Mouse (Mus musculus) liver, embryonic 16.5 days (tissue): Measurements from ENCODE around the gene Insig2. TPM values are rescaled to one million over a fixed set of nuclear protein-coding genes. Genes with fewer than 3 reads are reported as not detected.

ENCODE experiments used
- ATAC-seq: fragments of 200-750 bp; cut with Nextera tagmentation; 2 replicates; pipeline ENCODE4 v1.8.0; 2017; ENCODE audit warnings: low read depth, mild to moderate bottlenecking, moderate number of reproducible peaks, moderate library complexity
- H3K27ac ChIP-seq: fragments of 300-500 bp; sonication (generic); 2 replicates; pipeline ENCODE4 v1.5.1; 2014; ENCODE audit warnings: mild to moderate bottlenecking, low read length
- H3K27me3 ChIP-seq: fragments of 300-500 bp; sonication (generic); 2 replicates; pipeline ENCODE4 v1.6.1; 2014; ENCODE audit warnings: low read depth, low read length, mixed read lengths; ENCODE audit not compliant: control insufficient read depth, insufficient read depth
- H3K36me3 ChIP-seq: fragments of 300-500 bp; sonication (generic); 2 replicates; pipeline ENCODE4 v1.6.1; 2014; ENCODE audit warnings: mild to moderate bottlenecking; ENCODE audit not compliant: control insufficient read depth, insufficient read depth
- H3K4me1 ChIP-seq: fragments of 300-500 bp; sonication (generic); 2 replicates; pipeline ENCODE4 v1.6.1; 2014; ENCODE audit warnings: low read depth, low read length, mixed read lengths; ENCODE audit not compliant: control insufficient read depth
- H3K4me2 ChIP-seq: fragments of 300-500 bp; sonication (generic); 2 replicates; pipeline ENCODE4 v1.6.1; 2014; ENCODE audit warnings: low read depth, low read length, mixed read lengths
- H3K4me3 ChIP-seq: fragments of 300-500 bp; sonication (generic); 2 replicates; pipeline ENCODE4 v1.5.1; 2014; ENCODE audit warnings: low read depth, mild to moderate bottlenecking, low read length
- H3K9ac ChIP-seq: fragments of 300-500 bp; sonication (generic); 2 replicates; pipeline ENCODE4 v1.6.1; 2014; ENCODE audit warnings: low read depth, low read length
- H3K9me3 ChIP-seq: fragments of 300-500 bp; sonication (generic); replicated peaks from 2 replicates; pipeline ENCODE4 v1.6.1; 2016; ENCODE audit warnings: low read length; ENCODE audit not compliant: control insufficient read depth
- WGBS: fragments of 180-500 bp; shearing (Covaris S2); extraction: QIAGEN DNeasy Blood & Tissue Kit; methylation state at CpG from one replicate; pipeline ENCODE4 v1.1.7; 2014; ENCODE audit not compliant: insufficient replicate concordance; 5-methylcytosine and 5-hydroxymethylcytosine counted together
- polyA plus RNA-seq: library from polyadenylated mRNA; unstranded; fragments of >200 nt; fragmentation: Nextera tagmentation; extraction: Ambion mirVana; gene quantifications from 2 replicates; pipeline ENCODE4 v1.2.1, GENCODE M21; 2015

The Insig2 gene
- polyA plus RNA-seq, 1 experiment from 2014 or later: 10.5 TPM

DNA sequence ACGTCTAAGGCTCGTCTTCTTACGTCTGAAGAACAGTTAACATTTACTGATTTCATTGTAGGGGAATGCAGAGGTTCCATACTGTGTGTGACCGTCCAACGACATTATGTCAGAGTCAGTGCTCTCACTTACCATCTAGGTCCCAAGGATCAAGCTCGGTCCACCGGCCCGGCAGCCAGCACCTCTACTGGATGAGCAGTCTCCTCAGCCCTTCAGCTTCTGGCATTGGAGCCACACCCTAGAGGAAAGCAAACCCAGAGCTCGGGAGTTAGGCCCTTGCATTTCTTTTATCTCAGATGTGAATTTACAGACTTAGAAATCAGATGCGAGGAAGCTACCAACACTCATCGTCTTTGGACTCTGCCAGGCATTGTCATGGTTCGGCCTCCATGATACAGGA is 27.3 kb upstream of the Insig2 start:
- H3K4me3 ChIP-seq: no peak overlapping the region
- H3K4me1 ChIP-seq: no peaks in the 10 kb centered on the region
- no peaks in the 10 kb centered on the region for H3K27me3 ChIP-seq
- no peaks in the 10 kb centered on the region for H3K36me3 ChIP-seq
- ATAC-seq: no peak
- H3K9me3 ChIP-seq: no peaks in the 10 kb centered on the region
- 68% methylated on average over 12 of the region's 12 CpGs for WGBS
- H3K9ac ChIP-seq: no peak overlapping the region
- no peak overlapping the region for H3K4me2 ChIP-seq
- no peak overlapping the region for H3K27ac ChIP-seq

DNA sequence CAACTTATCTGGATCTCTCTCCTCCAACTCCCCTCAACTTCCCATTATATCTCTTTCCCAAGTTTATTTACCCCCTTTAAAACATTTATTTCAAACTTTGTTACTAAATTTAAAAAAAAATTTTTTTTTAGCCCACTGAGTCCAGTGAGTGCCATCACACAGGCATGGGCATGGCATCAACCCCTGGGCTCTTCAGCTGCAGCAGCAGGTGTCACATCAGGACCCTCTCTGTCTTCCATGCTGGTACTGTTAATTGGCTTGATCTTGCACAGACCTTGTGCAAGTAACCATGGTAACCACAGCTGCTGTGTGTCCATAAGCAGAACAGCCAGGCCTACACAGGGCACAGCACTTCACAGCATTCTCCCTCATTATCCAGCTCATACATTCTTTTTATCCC is 21.4 kb upstream of the Insig2 start:
- Histone ChIP-seq H3K4me3 (no peak overlapping the region), H3K9ac (no peak overlapping the region), H3K27ac (no peak overlapping the region), H3K36me3 (no peaks in the 10 kb centered on the region), H3K27me3 (no peaks in the 10 kb centered on the region), H3K4me1 (no peaks in the 10 kb centered on the region), H3K4me2 (no peak overlapping the region), H3K9me3 (no peaks in the 10 kb centered on the region)
- no peak for ATAC-seq

DNA sequence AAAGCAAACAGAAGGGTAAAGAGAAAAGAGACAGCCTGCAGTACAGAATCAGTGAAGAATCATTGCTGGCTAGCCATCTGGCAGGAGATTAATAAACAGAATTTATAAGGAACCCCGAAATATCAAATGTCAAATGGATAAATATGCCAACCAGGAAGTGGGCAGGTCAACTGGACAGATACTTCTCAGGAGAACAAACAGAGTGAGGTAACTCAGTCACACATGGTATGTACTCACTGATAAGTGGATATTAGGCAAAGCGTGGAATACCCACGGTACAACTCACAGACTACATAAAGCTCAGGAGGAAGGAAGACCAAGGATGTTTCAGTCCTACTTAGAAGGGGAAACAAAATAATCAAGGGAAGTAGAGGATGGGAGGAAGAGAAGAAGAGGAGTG is 18.6 kb upstream of the Insig2 start:
- no peaks in the 10 kb centered on the region for H3K27me3 ChIP-seq
- H3K9ac ChIP-seq: no peak overlapping the region
- no peak overlapping the region for H3K27ac ChIP-seq
- H3K9me3 ChIP-seq: no peaks in the 10 kb centered on the region
- no peaks in the 10 kb centered on the region for H3K36me3 ChIP-seq
- no peaks in the 10 kb centered on the region for H3K4me1 ChIP-seq
- no peak overlapping the region for H3K4me3 ChIP-seq
- no peak for ATAC-seq
- 62% methylated on average over 3 of the region's 3 CpGs for WGBS
- no peak overlapping the region for H3K4me2 ChIP-seq

DNA sequence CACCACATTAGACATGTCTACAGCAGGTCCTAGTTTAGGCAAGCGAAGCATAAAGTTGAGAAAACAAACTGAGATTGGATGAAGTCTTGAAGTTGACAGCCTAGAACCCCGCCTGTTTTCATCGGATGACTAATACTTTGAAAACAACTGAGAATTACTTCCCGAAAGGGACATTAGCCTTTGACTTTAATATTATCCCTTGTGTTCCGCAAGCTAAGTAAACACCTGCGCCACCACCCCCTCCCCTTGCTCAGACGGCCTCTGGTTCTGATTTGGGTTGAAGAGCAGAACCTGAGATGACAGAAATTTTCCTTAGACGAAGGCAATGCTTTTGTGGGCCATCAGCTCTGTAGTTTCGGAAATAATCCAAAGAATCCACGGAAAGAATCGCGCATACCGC is 18.2 kb upstream of the Insig2 start:
- no peak overlapping the region for H3K27ac ChIP-seq
- ATAC-seq: no peak
- H3K4me2 ChIP-seq: no peak overlapping the region
- H3K36me3 ChIP-seq: no peaks in the 10 kb centered on the region
- H3K27me3 ChIP-seq: no peaks in the 10 kb centered on the region
- H3K4me1 ChIP-seq: no peaks in the 10 kb centered on the region
- H3K9me3 ChIP-seq: no peaks in the 10 kb centered on the region
- H3K4me3 ChIP-seq: no peak overlapping the region
- H3K9ac ChIP-seq: no peak overlapping the region
- WGBS: 69% methylated on average over 13 of the region's 13 CpGs

DNA sequence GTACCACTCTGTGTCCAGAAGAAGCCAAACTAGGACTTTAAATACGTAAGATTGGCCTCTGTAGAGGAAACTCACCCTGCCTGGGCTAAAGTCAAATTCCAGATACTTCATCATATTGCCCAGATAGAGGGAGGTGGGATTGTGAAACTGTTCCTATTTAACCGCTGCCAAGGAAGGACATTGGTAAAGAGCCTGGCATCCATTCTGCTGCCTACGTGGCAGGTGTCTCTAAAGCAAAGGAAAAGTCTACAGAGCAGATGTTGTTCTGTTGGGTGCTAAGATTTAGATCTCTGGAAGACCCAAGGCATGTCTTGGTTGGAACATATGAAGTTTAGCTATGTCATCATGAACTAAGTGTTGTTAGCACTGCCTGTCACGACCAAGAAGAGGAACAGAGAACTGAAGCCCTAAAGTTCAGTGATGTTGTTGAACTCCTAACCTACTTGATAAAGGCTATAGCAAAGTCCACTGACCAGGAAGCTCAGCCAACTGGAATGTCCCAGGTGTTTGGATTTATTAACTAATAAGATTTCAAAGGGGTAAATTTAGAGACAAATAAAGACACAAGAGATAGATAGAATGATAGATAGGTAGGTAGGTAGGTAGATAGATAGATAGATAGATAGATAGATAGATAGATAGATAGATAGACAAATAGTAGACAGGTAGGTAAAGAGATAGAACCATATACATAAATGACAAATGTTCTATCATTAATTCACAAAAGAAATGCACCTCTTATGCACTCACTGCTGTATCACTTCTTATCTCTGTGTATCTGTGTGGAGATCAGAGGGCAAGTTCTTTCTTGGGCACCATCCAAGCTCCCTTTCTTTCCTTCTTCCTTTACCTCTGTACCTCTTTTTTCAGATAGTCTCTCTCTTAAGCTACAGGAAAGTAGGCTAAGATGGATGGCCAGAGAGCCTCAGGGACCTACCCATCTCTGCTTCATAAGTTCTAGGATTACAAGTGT is 16.8 kb upstream of the Insig2 start:
- no peak overlapping the region for H3K4me2 ChIP-seq
- H3K9ac ChIP-seq: no peak overlapping the region
- no peak overlapping the region for H3K4me3 ChIP-seq
- H3K4me1 ChIP-seq: no peaks in the 10 kb centered on the region
- ATAC-seq: no peak
- no peaks in the 10 kb centered on the region for H3K27me3 ChIP-seq
- no peaks in the 10 kb centered on the region for H3K9me3 ChIP-seq
- no peak overlapping the region for H3K27ac ChIP-seq
- WGBS: 49% methylated on average over 4 of the region's 4 CpGs
- H3K36me3 ChIP-seq: no peaks in the 10 kb centered on the region

DNA sequence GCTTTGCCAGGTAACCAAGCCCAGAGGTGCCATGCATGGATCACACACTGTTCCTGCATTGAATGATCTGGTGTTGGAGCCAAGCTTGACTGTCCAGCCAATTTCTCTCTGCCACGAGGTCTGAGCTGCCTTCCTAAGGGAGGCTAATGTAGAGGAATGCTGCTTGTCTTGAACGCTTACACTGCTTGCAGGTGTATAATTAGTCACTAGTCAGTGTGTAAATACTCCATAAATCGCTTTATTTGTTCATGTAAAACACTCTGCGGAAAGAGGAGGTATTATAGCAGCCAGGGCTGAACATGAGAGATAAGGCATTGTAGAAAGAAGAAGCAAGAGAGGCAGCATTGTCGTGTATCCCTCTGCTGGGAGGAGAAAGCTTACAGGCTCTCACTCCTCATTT is 11.6 kb upstream of the Insig2 start:
- Histone ChIP-seq H3K36me3 (no peaks in the 10 kb centered on the region), H3K4me3 (no peak overlapping the region), H3K27me3 (no peaks in the 10 kb centered on the region), H3K4me1 (no peaks in the 10 kb centered on the region), H3K4me2 (no peak overlapping the region), H3K27ac (no peak overlapping the region), H3K9me3 (no peaks in the 10 kb centered on the region), H3K9ac (no peak overlapping the region)
- 41% methylated on average over 5 of the region's 5 CpGs for whole genome bisulfite sequencing
- no peak for ATAC-seq

DNA sequence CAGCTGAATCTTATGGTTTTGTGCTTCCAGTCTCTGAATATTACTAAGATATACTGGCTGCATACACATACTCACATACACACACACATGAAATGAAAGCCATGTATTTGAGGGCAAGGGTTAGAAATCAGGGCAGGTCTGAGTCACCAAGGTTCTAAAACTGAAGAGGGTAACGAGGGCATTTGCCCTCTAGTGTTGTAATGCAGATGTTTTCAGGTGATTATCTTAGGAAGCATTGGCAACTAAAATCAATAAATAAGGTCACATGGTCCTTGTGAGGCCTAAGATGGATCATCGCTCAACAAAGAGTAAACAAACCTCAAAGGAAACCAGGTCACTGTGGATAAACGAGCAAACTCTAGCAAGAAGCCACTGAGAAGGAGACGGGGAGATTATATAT is 3.4 kb upstream of the Insig2 start:
- no peak overlapping the region for H3K27ac ChIP-seq
- H3K9me3 ChIP-seq: no peaks in the 10 kb centered on the region
- no peaks in the 10 kb centered on the region for H3K27me3 ChIP-seq
- H3K4me1 ChIP-seq: no peaks in the 10 kb centered on the region
- no peak for ATAC-seq
- no peak overlapping the region for H3K4me2 ChIP-seq
- no peak overlapping the region for H3K9ac ChIP-seq
- no peaks in the 10 kb centered on the region for H3K36me3 ChIP-seq
- no peak overlapping the region for H3K4me3 ChIP-seq
- WGBS: 54% methylated on average over 4 of the region's 4 CpGs

DNA sequence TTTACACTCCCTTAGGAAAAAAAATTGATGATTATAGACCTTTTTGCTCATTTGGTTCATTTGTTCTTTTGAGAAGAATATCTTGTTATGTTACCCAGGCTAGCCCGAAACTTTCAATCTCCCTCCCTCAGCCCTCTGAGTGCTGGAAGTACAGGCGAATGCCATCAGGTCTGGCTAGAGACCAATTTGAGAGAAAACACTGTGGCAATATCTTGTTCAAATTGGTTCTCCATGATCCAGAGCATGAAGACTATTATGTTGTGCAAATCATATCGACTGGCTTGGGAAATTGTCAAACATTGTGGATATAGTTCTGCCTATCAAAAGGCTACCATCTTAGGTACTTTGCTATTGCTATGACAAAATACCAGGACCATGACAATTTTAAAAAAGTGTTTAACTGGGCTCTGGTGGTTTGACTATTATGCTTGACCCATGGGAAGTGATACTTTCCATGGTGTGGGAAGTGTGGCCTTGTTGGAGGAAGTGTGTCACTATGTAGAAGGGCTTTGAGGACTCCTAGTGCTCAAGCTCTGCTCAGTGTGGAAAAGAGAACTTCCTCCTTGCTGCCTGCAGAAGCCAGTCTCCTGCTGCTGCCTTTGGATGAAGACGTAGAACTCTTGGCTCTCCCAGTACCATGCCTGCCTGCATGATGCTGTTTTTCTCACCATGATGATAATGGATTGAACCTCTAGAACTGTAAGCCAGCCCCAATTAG is 1.8 kb upstream of the Insig2 start:
- H3K27ac ChIP-seq: no peak overlapping the region
- H3K4me3 ChIP-seq: no peak overlapping the region
- WGBS: 70% methylated on average over 4 of the region's 4 CpGs

DNA sequence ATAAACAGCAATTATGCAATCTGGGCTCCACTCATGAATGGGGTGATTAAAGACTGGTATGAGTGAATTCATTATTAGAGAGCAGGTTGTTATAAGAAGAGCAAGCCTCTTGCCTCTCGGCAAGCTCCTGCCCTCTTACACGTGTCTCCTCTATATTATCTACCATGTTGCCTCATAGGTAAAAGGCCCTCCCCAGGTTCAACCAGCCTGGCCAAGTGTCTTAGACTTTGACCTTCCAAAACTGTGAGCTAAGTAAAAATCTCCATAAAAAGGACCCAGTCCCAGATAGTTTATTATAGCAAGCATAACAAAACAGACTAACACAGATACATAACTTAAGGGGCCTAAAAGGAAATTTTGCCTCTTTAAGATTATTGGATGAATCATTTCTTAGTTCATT is 1.8 kb downstream of the Insig2 start:
- ATAC-seq: no peak
- H3K9me3 ChIP-seq: no peaks in the 10 kb centered on the region
- 85% methylated on average over 2 of the region's 2 CpGs for WGBS
- H3K36me3 ChIP-seq: no peaks in the 10 kb centered on the region
- peaks cover 3% of the 10 kb centered on the region; the same call in 1 of the 2 replicates for H3K4me1 ChIP-seq
- no peak overlapping the region for H3K4me3 ChIP-seq
- H3K27me3 ChIP-seq: no peaks in the 10 kb centered on the region
- no peak overlapping the region for H3K27ac ChIP-seq
- no peak overlapping the region for H3K4me2 ChIP-seq
- H3K9ac ChIP-seq: no peak overlapping the region

More for the DNA sequence above, 1.8 kb upstream of the Insig2 start:
- no peak overlapping the region for H3K9ac ChIP-seq
- no peak overlapping the region for H3K4me2 ChIP-seq
- H3K9me3 ChIP-seq: no peaks in the 10 kb centered on the region
- no peaks in the 10 kb centered on the region; the same call in 1 of the 2 replicates for H3K4me1 ChIP-seq
- H3K36me3 ChIP-seq: no peaks in the 10 kb centered on the region
- no peak for ATAC-seq
- no peaks in the 10 kb centered on the region for H3K27me3 ChIP-seq
